Mouse (Mus musculus) left cerebral cortex, adult 18-20 months (tissue): ENCODE results near the gene Ncbp1. TPM values are rescaled to one million over a fixed set of nuclear protein-coding genes. Genes with fewer than 3 reads are reported as not detected.
A peak's percentile ranks its signal among the peaks of the same experiment; 100 is the strongest.
"Not testable (repeated sequence)": the region's sequence is repeated elsewhere in the genome, so short reads cannot be mapped to it uniquely, and the experiment has no call there.

Source experiments
- DNase-seq, 2 experiments: peaks; one replicate each; pipeline ENCODE4 v3.0.0; 2021 to 2022; ENCODE audit warnings: low spot score in 2 of 2, mixed read lengths in 1 of 2
- total RNA-seq, 2 experiments: library from RNA; stranded (reverse); gene quantifications; 2 replicates each; pipeline ENCODE4 v1.2.3; 2021

The Ncbp1 gene
- total RNA-seq, 2 experiments from 2014 or later: 43.2 to 50.0 TPM

- peak; percentile 80 to 84 for DNase-seq
These were observed 11.9 kb upstream of the Ncbp1 start for GRCm38 (mm10) chr4:46126541-46126940.

GRCm38 (mm10) chr4:46129311-46130004, 9.0 kb upstream of the Ncbp1 start:
- DNase-seq: no peak

- DNase-seq: peak; percentile 32 to 56
These were observed 8.2 kb upstream of the Ncbp1 start for GRCm38 (mm10) chr4:46130221-46130620.

- DNase-seq: peak in 1 of 2 experiments; percentile 24
These were observed 6.6 kb upstream of the Ncbp1 start for GRCm38 (mm10) chr4:46131791-46132190.

GRCm38 (mm10) chr4:46137629-46138286, 655 bp upstream of the Ncbp1 start:
- no peak for DNase-seq

GRCm38 (mm10) chr4:46144323-46144722, 5.9 kb downstream of the Ncbp1 start:
- DNase-seq: no peak

- DNase-seq: no peak
These were observed 8.5 kb downstream of the Ncbp1 start for GRCm38 (mm10) chr4:46146881-46147280.

- DNase-seq: no peak
These were observed 13.6 kb downstream of the Ncbp1 start for GRCm38 (mm10) chr4:46151903-46152544.

- no peak for DNase-seq
These were observed 25.6 kb downstream of the Ncbp1 start for GRCm38 (mm10) chr4:46164027-46164426.

- no peak for DNase-seq
These were observed 27.4 kb downstream of the Ncbp1 start for GRCm38 (mm10) chr4:46165831-46166230.

GRCm38 (mm10) chr4:46171761-46172160, 33.3 kb downstream of the Ncbp1 start:
- no peak for DNase-seq

GRCm38 (mm10) chr4:46176313-46176712, 37.9 kb downstream of the Ncbp1 start:
- DNase-seq: no peak

GRCm38 (mm10) chr4:46177018-46177417, 38.6 kb downstream of the Ncbp1 start:
- DNase-seq: no peak

- no peak for DNase-seq
These were observed 39.1 kb downstream of the Ncbp1 start for GRCm38 (mm10) chr4:46177496-46177895.

- DNase-seq: no peak
These were observed 42.8 kb downstream of the Ncbp1 start for GRCm38 (mm10) chr4:46181168-46181567.

GRCm38 (mm10) chr4:46182181-46182580, 43.8 kb downstream of the Ncbp1 start:
- no peak for DNase-seq

- no peak for DNase-seq
These were observed 47.0 kb downstream of the Ncbp1 start for GRCm38 (mm10) chr4:46185423-46185822.

- no peak for DNase-seq
These were observed 47.5 kb downstream of the Ncbp1 start for GRCm38 (mm10) chr4:46185890-46186289.

- DNase-seq: no peak
These were observed 48.1 kb downstream of the Ncbp1 start for GRCm38 (mm10) chr4:46186466-46186865.

GRCm38 (mm10) chr4:46192011-46192410, 53.6 kb downstream of the Ncbp1 start:
- not testable (repeated sequence) for DNase-seq

- DNase-seq: peak; percentile 95
These were observed 57.5 kb downstream of the Ncbp1 start, which contains the start of gene Xpa for GRCm38 (mm10) chr4:46195781-46196487. Gene Xpa, minus strand, starts transcription at chr4:46196311.

- no peak for DNase-seq
These were observed 58.1 kb downstream of the Ncbp1 start for GRCm38 (mm10) chr4:46196513-46196912.
